Mouse (Mus musculus): ENCODE data around the gene Oas1a. TPM values are rescaled to one million over a fixed set of nuclear protein-coding genes. Genes with fewer than 3 reads are reported as not detected.
"Not testable (repeated sequence)": the region's sequence is repeated elsewhere in the genome, so short reads cannot be mapped to it uniquely, and the experiment has no call there.

Gene Oas1a
- polyA plus RNA-seq, 1 experiment from 2014 or later, result 0.96 TPM

GRCm38 (mm10) chr5:120890991-120891390 is 16.3 kb downstream of the Oas1a start:
- Histone ChIP-seq H3K36me3 (no peaks in the 10 kb centered on the region), H3K4me1 (no peaks in the 10 kb centered on the region), H3K4me2 (replicated peaks) (no peak overlapping the region), H3K27ac (no peak overlapping the region), H3K9me3 (replicated peaks) (no peaks in the 10 kb centered on the region), H3K27me3 (no peaks in the 10 kb centered on the region), H3K4me3 (no peak overlapping the region), H3K9ac (no peak overlapping the region)
- WGBS, result 47% methylated on average over 3 of the region's 3 CpGs
- no peak for ATAC-seq (ENCODE audit: low FRiP score)

DNA sequence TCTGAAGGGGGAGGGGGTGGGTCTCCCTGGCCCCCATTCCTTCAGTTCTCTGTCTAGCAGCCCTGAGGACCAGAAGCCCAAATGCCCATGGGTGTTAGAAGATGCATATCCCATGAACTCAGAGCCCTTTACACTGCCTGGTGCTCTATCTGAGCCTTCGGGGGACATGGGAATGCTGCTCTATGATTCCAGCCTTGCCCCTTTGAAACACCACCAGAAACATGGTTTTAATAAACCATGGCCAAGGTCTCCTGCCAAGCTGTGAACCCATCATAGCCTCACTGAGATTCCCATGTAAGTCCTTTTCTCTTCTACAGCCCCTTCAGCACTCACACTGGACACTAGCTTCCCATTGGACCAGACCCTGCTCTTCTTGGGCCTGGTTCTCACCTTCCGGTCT is 17.3 kb downstream of the Oas1a start:
- H3K4me2 ChIP-seq (replicated peaks), result no peak overlapping the region
- H3K4me1 ChIP-seq, result no peaks in the 10 kb centered on the region
- H3K9me3 ChIP-seq (replicated peaks), result no peaks in the 10 kb centered on the region
- no peaks in the 10 kb centered on the region for H3K36me3 ChIP-seq
- H3K4me3 ChIP-seq, result no peak overlapping the region
- 77% methylated on average over 2 of the region's 2 CpGs for WGBS
- H3K27me3 ChIP-seq, result no peaks in the 10 kb centered on the region
- ATAC-seq (ENCODE audit: low FRiP score), result no peak
- no peak overlapping the region for H3K27ac ChIP-seq
- H3K9ac ChIP-seq, result no peak overlapping the region

DNA sequence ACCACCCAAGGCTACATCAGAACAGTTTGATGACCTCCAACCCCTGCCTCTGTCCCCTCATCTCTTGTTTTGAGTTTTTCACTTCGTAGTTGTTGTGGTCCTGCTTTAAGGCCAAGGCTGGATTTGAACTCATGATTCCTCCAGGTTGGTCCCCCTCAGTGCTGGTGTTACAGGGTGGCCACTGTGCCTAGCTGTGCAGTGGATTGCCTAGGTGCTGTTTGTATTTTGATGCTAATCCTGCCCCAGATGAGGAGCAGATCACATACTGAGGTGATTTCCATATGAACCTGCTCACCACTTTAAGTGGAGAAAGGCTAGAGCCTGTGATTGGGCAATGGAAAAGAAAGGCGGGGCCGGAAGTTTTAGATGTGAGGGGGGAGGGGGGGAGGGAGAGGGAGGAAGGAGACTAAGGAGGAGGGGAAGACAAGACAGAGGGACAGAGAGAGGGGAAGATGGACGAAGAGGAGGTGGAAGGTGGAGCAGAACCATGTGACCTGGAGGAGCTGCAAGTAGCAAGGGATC is 19.0 kb downstream of the Oas1a start:
- H3K4me3 ChIP-seq; H3K4me1 ChIP-seq; H3K27me3 ChIP-seq; ATAC-seq (ENCODE audit: low FRiP score); H3K27ac ChIP-seq; H3K36me3 ChIP-seq; H3K4me2 ChIP-seq (replicated peaks); H3K9ac ChIP-seq; H3K9me3 ChIP-seq (replicated peaks): not testable (repeated sequence)
- WGBS, result 42% methylated on average over 4 of the region's 4 CpGs

- 51% methylated on average over 6 of the region's 6 CpGs for WGBS
- H3K4me1 ChIP-seq, result no peaks in the 10 kb centered on the region
- H3K9ac ChIP-seq, result no peak overlapping the region
- H3K9me3 ChIP-seq (replicated peaks), result no peaks in the 10 kb centered on the region
- H3K27me3 ChIP-seq, result no peaks in the 10 kb centered on the region
- H3K4me2 ChIP-seq (replicated peaks), result no peak overlapping the region
- no peak overlapping the region for H3K4me3 ChIP-seq
- no peaks in the 10 kb centered on the region for H3K36me3 ChIP-seq
- H3K27ac ChIP-seq, result no peak overlapping the region
- ATAC-seq (ENCODE audit: low FRiP score), result no peak
Observed at GRCm38 (mm10) chr5:120887831-120888230, 19.5 kb downstream of the Oas1a start.

- not testable (repeated sequence) for H3K36me3 ChIP-seq; H3K4me3 ChIP-seq; H3K27ac ChIP-seq; H3K4me2 ChIP-seq (replicated peaks); ATAC-seq (ENCODE audit: low FRiP score); H3K9ac ChIP-seq; H3K9me3 ChIP-seq (replicated peaks); H3K27me3 ChIP-seq; H3K4me1 ChIP-seq
- 37% methylated on average over 6 of the region's 9 CpGs for WGBS
Observed at GRCm38 (mm10) chr5:120887413-120887812, 19.9 kb downstream of the Oas1a start, which contains the start of gene Oas1g. Gene Oas1g, minus strand, starts transcription at chr5:120887613.

GRCm38 (mm10) chr5:120881681-120882080 is 25.6 kb downstream of the Oas1a start:
- H3K36me3 ChIP-seq; ATAC-seq (ENCODE audit: low FRiP score); H3K27me3 ChIP-seq; H3K4me1 ChIP-seq; H3K9me3 ChIP-seq (replicated peaks); H3K9ac ChIP-seq; H3K4me2 ChIP-seq (replicated peaks); H3K27ac ChIP-seq; H3K4me3 ChIP-seq: not testable (repeated sequence)
- WGBS, result 91% methylated on average over 6 of the region's 6 CpGs

DNA sequence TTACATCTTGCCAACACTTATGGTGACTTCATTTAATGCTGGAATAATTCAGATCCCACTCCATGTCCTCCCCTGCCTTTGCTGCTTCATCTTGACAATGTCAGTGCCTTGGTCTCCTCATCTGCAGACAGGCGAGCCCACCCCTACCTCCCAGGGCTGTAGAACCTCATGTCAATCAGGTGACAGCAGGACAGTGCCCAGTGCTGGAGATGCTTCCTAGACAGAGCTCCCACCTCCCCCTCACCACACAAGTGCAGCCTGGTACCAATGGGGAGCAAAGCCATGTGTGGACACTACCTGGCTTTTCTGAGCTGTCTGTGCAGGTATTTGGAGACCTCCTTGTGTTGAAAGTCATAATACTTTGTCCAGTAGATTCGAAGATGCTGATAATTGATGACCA is 28.5 kb downstream of the Oas1a start:
- not testable (repeated sequence) for H3K9me3 ChIP-seq (replicated peaks); H3K4me3 ChIP-seq; H3K27ac ChIP-seq; ATAC-seq (ENCODE audit: low FRiP score); H3K4me1 ChIP-seq; H3K9ac ChIP-seq; H3K36me3 ChIP-seq; H3K27me3 ChIP-seq; H3K4me2 ChIP-seq (replicated peaks)
- WGBS, result 69% methylated on average over 2 of the region's 2 CpGs

DNA sequence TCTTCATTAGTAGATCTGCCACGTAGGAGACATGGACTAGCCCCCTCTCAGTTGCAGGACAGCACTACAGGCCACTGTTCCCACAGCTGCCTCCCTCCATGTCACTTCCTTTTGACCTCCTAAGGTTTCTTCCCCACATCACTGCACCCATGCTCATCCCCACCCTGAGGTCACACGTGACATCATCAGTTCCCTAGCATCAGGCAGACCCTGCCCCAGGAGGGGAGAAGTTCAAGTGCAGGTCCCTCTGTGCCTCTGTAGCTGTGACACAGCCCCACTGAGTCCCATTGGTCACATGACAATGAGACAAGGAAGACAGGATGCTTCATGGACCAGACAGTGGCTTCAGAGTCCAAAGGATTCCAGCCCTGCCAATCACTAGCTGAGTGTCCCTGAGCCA is 29.9 kb downstream of the Oas1a start:
- H3K27ac ChIP-seq; H3K9ac ChIP-seq; ATAC-seq (ENCODE audit: low FRiP score); H3K36me3 ChIP-seq; H3K4me2 ChIP-seq (replicated peaks); H3K4me3 ChIP-seq; H3K9me3 ChIP-seq (replicated peaks); H3K27me3 ChIP-seq; H3K4me1 ChIP-seq: not testable (repeated sequence)
- WGBS, result 70% methylated on average over 2 of the region's 2 CpGs

GRCm38 (mm10) chr5:120876839-120877238 is 30.5 kb downstream of the Oas1a start:
- not testable (repeated sequence) for H3K4me3 ChIP-seq; H3K27ac ChIP-seq; H3K4me1 ChIP-seq; H3K27me3 ChIP-seq; H3K9me3 ChIP-seq (replicated peaks); H3K9ac ChIP-seq; H3K36me3 ChIP-seq; ATAC-seq (ENCODE audit: low FRiP score); H3K4me2 ChIP-seq (replicated peaks)
- 83% methylated on average over 2 of the region's 3 CpGs for WGBS

- H3K36me3 ChIP-seq, result no peaks in the 10 kb centered on the region
- H3K27me3 ChIP-seq, result no peaks in the 10 kb centered on the region
- WGBS, result 53% methylated on average over 2 of the region's 2 CpGs
- no peak overlapping the region for H3K9ac ChIP-seq
- ATAC-seq (ENCODE audit: low FRiP score), result no peak
- H3K27ac ChIP-seq, result no peak overlapping the region
- no peak overlapping the region for H3K4me3 ChIP-seq
- no peaks in the 10 kb centered on the region for H3K9me3 ChIP-seq (replicated peaks)
- no peaks in the 10 kb centered on the region for H3K4me1 ChIP-seq
- H3K4me2 ChIP-seq (replicated peaks), result no peak overlapping the region
Observed at GRCm38 (mm10) chr5:120871469-120871868, 35.9 kb downstream of the Oas1a start.

GRCm38 (mm10) chr5:120870782-120871181 is 36.5 kb downstream of the Oas1a start:
- no peak for ATAC-seq (ENCODE audit: low FRiP score)
- Histone ChIP-seq H3K4me3 (no peak overlapping the region), H3K27me3 (no peaks in the 10 kb centered on the region), H3K4me2 (replicated peaks) (no peak overlapping the region), H3K9me3 (replicated peaks) (no peaks in the 10 kb centered on the region), H3K27ac (no peak overlapping the region), H3K4me1 (no peaks in the 10 kb centered on the region), H3K36me3 (no peaks in the 10 kb centered on the region), H3K9ac (no peak overlapping the region)
- WGBS, result 83% methylated on average over 7 of the region's 7 CpGs

DNA sequence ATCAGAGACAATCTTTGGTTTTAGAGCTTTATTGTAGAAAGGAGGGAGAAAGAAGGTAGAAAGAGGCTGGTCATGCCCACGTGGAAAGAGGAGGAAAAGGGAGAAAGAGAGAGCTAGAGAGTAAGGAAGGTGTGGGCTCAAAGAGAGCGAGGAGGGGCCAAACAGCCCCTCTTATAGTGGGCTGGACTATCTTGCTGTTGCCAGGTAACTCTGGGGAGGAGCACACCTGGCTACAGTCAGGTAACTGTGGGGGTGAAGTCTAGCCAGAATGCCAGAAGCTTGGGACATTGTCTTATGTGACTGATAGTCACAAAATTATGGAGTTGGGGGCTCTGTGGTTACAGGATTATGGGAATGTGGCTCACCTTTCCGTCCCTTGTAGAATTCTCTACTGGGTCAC is 37.2 kb downstream of the Oas1a start:
- no peak overlapping the region for H3K9ac ChIP-seq
- no peak for ATAC-seq (ENCODE audit: low FRiP score)
- 62% methylated on average over 3 of the region's 3 CpGs for WGBS

GRCm38 (mm10) chr5:120869436-120870015 is 37.8 kb downstream of the Oas1a start:
- Histone ChIP-seq H3K4me1 (no peaks in the 10 kb centered on the region), H3K4me3 (no peak overlapping the region), H3K27ac (no peak overlapping the region), H3K9me3 (replicated peaks) (no peaks in the 10 kb centered on the region), H3K4me2 (replicated peaks) (no peak overlapping the region), H3K27me3 (no peaks in the 10 kb centered on the region), H3K9ac (no peak overlapping the region), H3K36me3 (no peaks in the 10 kb centered on the region)
- WGBS, result 84% methylated on average over 7 of the region's 7 CpGs
- ATAC-seq (ENCODE audit: low FRiP score), result no peak

More for the DNA sequence above, 37.2 kb downstream of the Oas1a start:
- Histone ChIP-seq H3K27ac (no peak overlapping the region), H3K9me3 (replicated peaks) (no peaks in the 10 kb centered on the region), H3K36me3 (no peaks in the 10 kb centered on the region), H3K4me2 (replicated peaks) (no peak overlapping the region), H3K27me3 (no peaks in the 10 kb centered on the region), H3K4me3 (no peak overlapping the region), H3K4me1 (no peaks in the 10 kb centered on the region)
